Mouse (Mus musculus): ENCODE results near the gene Tssk1. TPM values are rescaled to one million over a fixed set of nuclear protein-coding genes. Genes with fewer than 3 reads are reported as not detected.
A peak's percentile ranks its signal among the peaks of the same experiment; 100 is the strongest.

Gene Tssk1
- polyA plus RNA-seq, 1 experiment: not detected

- peak overlapping the region; percentile 90 for H3K4me3 ChIP-seq (replicated peaks)
Measured at GRCm38 (mm10) chr16:17920586-17920985, 26.6 kb downstream of the Tssk1 start.

GRCm38 (mm10) chr16:17921325-17922162, 27.5 kb downstream of the Tssk1 start:
- peaks cover 49% of the 10 kb centered on the region for H3K4me1 ChIP-seq (ENCODE audit: control insufficient read depth)
- H3K36me3 ChIP-seq (ENCODE audit: control insufficient read depth): peaks cover 22% of the 10 kb centered on the region
- no peaks in the 10 kb centered on the region for H3K9me3 ChIP-seq (ENCODE audit: control insufficient read depth, low read length)
- TF ChIP-seq GATA1 (IDR thresholded peaks at IDR 0.05; ENCODE audit: low read length): no peak
- no peak for TF ChIP-seq TAL1 (IDR thresholded peaks at IDR 0.05; ENCODE audit: low read length)
- H3K4me3 ChIP-seq (replicated peaks): peak overlapping the region; percentile 90
- peaks cover 31% of the 10 kb centered on the region for H3K27me3 ChIP-seq (ENCODE audit: control insufficient read depth)

More at GRCm38 (mm10) chr16:17920586-17920985, 26.6 kb downstream of the Tssk1 start:
- Histone ChIP-seq H3K36me3 (ENCODE audit: control insufficient read depth) (peaks cover 13% of the 10 kb centered on the region), H3K27me3 (ENCODE audit: control insufficient read depth) (peaks cover 41% of the 10 kb centered on the region), H3K9me3 (ENCODE audit: control insufficient read depth, low read length) (no peaks in the 10 kb centered on the region), H3K4me1 (ENCODE audit: control insufficient read depth) (peaks cover 49% of the 10 kb centered on the region)
- TF ChIP-seq GATA1 (IDR thresholded peaks at IDR 0.05; ENCODE audit: low read length) (no peak), TAL1 (IDR thresholded peaks at IDR 0.05; ENCODE audit: low read length) (no peak)

GRCm38 (mm10) chr16:17922163-17922538, 28.1 kb downstream of the Tssk1 start:
- Histone ChIP-seq H3K9me3 (ENCODE audit: control insufficient read depth, low read length) (no peaks in the 10 kb centered on the region), H3K4me1 (ENCODE audit: control insufficient read depth) (peaks cover 55% of the 10 kb centered on the region), H3K36me3 (ENCODE audit: control insufficient read depth) (peaks cover 22% of the 10 kb centered on the region), H3K4me3 (replicated peaks) (peak overlapping the region; percentile 90), H3K27me3 (ENCODE audit: control insufficient read depth) (peaks cover 25% of the 10 kb centered on the region)
- TF ChIP-seq GATA1 (IDR thresholded peaks at IDR 0.05; ENCODE audit: low read length) (no peak), TAL1 (IDR thresholded peaks at IDR 0.05; ENCODE audit: low read length) (no peak)

- no peaks in the 10 kb centered on the region for H3K27me3 ChIP-seq (ENCODE audit: control insufficient read depth)
- peaks cover 65% of the 10 kb centered on the region for H3K4me1 ChIP-seq (ENCODE audit: control insufficient read depth)
- H3K36me3 ChIP-seq (ENCODE audit: control insufficient read depth): peaks cover 22% of the 10 kb centered on the region
- peak overlapping the region; percentile 86 for H3K4me3 ChIP-seq (replicated peaks)
- no peak for TF ChIP-seq TAL1 (IDR thresholded peaks at IDR 0.05; ENCODE audit: low read length)
- TF ChIP-seq GATA1 (IDR thresholded peaks at IDR 0.05; ENCODE audit: low read length): no peak
- no peaks in the 10 kb centered on the region for H3K9me3 ChIP-seq (ENCODE audit: control insufficient read depth, low read length)
Measured at GRCm38 (mm10) chr16:17927351-17928082, 33.5 kb downstream of the Tssk1 start.

GRCm38 (mm10) chr16:17928087-17928580, 34.1 kb downstream of the Tssk1 start, which contains the start of gene Slc25a1:
Gene Slc25a1, minus strand, starts transcription at chr16:17928219.
- Histone ChIP-seq H3K4me3 (replicated peaks) (peak within 1 kb of the TSS; percentile 86), H3K9me3 (ENCODE audit: control insufficient read depth, low read length) (no peaks in the 10 kb centered on the region), H3K36me3 (ENCODE audit: control insufficient read depth) (peaks cover 22% of the 10 kb centered on the region), H3K27me3 (ENCODE audit: control insufficient read depth) (no peaks in the 10 kb centered on the region), H3K4me1 (ENCODE audit: control insufficient read depth) (peaks cover 61% of the 10 kb centered on the region)
- TF ChIP-seq GATA1 (IDR thresholded peaks at IDR 0.05; ENCODE audit: low read length) (no peak), TAL1 (IDR thresholded peaks at IDR 0.05; ENCODE audit: low read length) (no peak)

- Histone ChIP-seq H3K36me3 (ENCODE audit: control insufficient read depth) (peaks cover 22% of the 10 kb centered on the region), H3K4me1 (ENCODE audit: control insufficient read depth) (peaks cover 61% of the 10 kb centered on the region), H3K4me3 (replicated peaks) (peak overlapping the region; percentile 86), H3K27me3 (ENCODE audit: control insufficient read depth) (no peaks in the 10 kb centered on the region), H3K9me3 (ENCODE audit: control insufficient read depth, low read length) (no peaks in the 10 kb centered on the region)
- TF ChIP-seq GATA1 (IDR thresholded peaks at IDR 0.05; ENCODE audit: low read length) (no peak), TAL1 (IDR thresholded peaks at IDR 0.05; ENCODE audit: low read length) (no peak)
Measured at GRCm38 (mm10) chr16:17928627-17929104, 34.6 kb downstream of the Tssk1 start.

- Histone ChIP-seq H3K36me3 (ENCODE audit: control insufficient read depth) (peaks cover 22% of the 10 kb centered on the region), H3K9me3 (ENCODE audit: control insufficient read depth, low read length) (no peaks in the 10 kb centered on the region), H3K27me3 (ENCODE audit: control insufficient read depth) (no peaks in the 10 kb centered on the region), H3K4me3 (replicated peaks) (no peak overlapping the region), H3K4me1 (ENCODE audit: control insufficient read depth) (peaks cover 62% of the 10 kb centered on the region)
- no peak for TF ChIP-seq GATA1 (IDR thresholded peaks at IDR 0.05; ENCODE audit: low read length)
- TF ChIP-seq TAL1 (IDR thresholded peaks at IDR 0.05; ENCODE audit: low read length): no peak
Measured at GRCm38 (mm10) chr16:17929211-17929610, 35.2 kb downstream of the Tssk1 start.

- Histone ChIP-seq H3K4me3 (replicated peaks) (no peak overlapping the region), H3K9me3 (ENCODE audit: control insufficient read depth, low read length) (no peaks in the 10 kb centered on the region), H3K36me3 (ENCODE audit: control insufficient read depth) (peaks cover 18% of the 10 kb centered on the region), H3K27me3 (ENCODE audit: control insufficient read depth) (no peaks in the 10 kb centered on the region), H3K4me1 (ENCODE audit: control insufficient read depth) (peaks cover 63% of the 10 kb centered on the region)
- TF ChIP-seq TAL1 (IDR thresholded peaks at IDR 0.05; ENCODE audit: low read length) (no peak), GATA1 (IDR thresholded peaks at IDR 0.05; ENCODE audit: low read length) (no peak)
Measured at GRCm38 (mm10) chr16:17929631-17930030, 35.6 kb downstream of the Tssk1 start.
